Mouse (Mus musculus) limb, embryonic 15.5 days (tissue): ENCODE data around the gene Gm28374. TPM values are rescaled to one million over a fixed set of nuclear protein-coding genes. Genes with fewer than 3 reads are reported as not detected.
"Not testable (repeated sequence)": the region's sequence is repeated elsewhere in the genome, so short reads cannot be mapped to it uniquely, and the experiment has no call there.

Experiments
- ATAC-seq: fragments of 200-750 bp; cut with Nextera tagmentation; 2 replicates; pipeline ENCODE4 v1.8.0; 2017; ENCODE audit warnings: low read depth, moderate TSS enrichment; ENCODE audit not compliant: insufficient number of reproducible peaks, low FRiP score, low TSS enrichment
- H3K27ac ChIP-seq: fragments of 300-500 bp; sonication (generic); 2 replicates; pipeline ENCODE4 v1.5.1; 2015; ENCODE audit warnings: moderate library complexity, mild to moderate bottlenecking, inconsistent platforms
- H3K27me3 ChIP-seq: fragments of 300-500 bp; sonication (generic); 2 replicates; pipeline ENCODE4 v1.6.1; 2015; ENCODE audit warnings: inconsistent platforms
- H3K36me3 ChIP-seq: fragments of 300-500 bp; sonication (generic); 2 replicates; pipeline ENCODE4 v1.6.1; 2015; ENCODE audit warnings: inconsistent platforms
- H3K4me1 ChIP-seq: fragments of 300-500 bp; sonication (generic); 2 replicates; pipeline ENCODE4 v1.6.1; 2015; ENCODE audit warnings: inconsistent platforms
- H3K4me2 ChIP-seq: fragments of 300-500 bp; sonication (generic); 2 replicates; pipeline ENCODE4 v1.6.1; 2015; ENCODE audit warnings: mild to moderate bottlenecking, inconsistent platforms
- H3K4me3 ChIP-seq: fragments of 300-500 bp; sonication (generic); 2 replicates; pipeline ENCODE4 v1.5.1; 2015; ENCODE audit warnings: mild to moderate bottlenecking, inconsistent platforms
- H3K9ac ChIP-seq: fragments of 300-500 bp; sonication (generic); 2 replicates; pipeline ENCODE4 v1.6.1; 2015; ENCODE audit warnings: inconsistent platforms
- H3K9me3 ChIP-seq: fragments of 300-500 bp; sonication (generic); 2 replicates; pipeline ENCODE4 v1.6.1; 2016; ENCODE audit warnings: inconsistent platforms
- WGBS: fragments of 180-500 bp; shearing (Covaris S2); methylation state at CpG from one replicate; pipeline ENCODE4 v1.1.7; 2015; 5-methylcytosine and 5-hydroxymethylcytosine counted together
- polyA plus RNA-seq: library from polyadenylated mRNA; unstranded; fragments of >200 nt; fragmentation: Nextera tagmentation; extraction: Ambion mirVana; gene quantifications from 2 replicates; pipeline ENCODE4 v1.2.1, GENCODE M21; 2015

The Gm28374 gene
- polyA plus RNA-seq, 1 experiment from 2014 or later: 1.9 TPM

DNA sequence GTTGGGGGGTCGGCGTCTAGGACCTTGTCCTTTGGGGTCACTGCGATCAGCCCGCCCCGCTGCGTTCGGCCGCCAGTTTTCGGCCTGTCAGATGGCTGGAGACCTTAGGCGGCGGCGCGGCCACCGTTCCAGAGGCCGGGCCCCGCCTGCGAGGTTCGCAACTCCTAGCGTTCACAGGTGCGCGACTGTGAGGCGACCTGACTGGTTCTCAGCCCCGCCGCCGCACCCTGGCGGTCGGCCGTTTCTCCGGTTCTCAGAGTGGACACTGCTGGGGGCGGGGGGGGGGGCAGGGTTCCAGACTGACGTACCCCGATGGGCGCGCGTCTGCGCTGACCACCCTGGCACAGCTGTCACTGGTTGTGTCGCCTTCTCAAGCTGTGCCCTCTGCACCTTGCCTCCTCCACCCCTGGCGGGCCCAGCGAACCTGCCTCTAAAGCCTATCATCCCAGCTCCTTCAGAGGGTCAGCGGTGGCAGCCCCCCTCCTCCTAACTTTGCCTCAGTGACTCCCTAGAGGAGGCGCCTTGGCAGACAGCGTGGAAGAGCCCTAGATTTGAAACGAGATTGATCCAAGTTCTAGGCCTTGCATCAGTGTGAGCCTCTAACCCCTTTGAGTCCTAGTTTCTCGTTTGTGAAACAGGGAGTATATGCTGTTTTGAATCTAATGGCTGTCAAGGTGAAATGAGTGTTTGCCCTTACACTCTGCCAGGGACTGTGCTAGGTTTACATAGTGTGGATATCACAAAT, 34.7 kb downstream of the Gm28374 start:
- Histone ChIP-seq H3K4me3 (peak overlapping the region; percentile 97), H3K9me3 (no peaks in the 10 kb centered on the region), H3K27ac (peak overlapping the region; percentile 99), H3K9ac (peak overlapping the region; percentile 82), H3K36me3 (peaks cover 47% of the 10 kb centered on the region), H3K27me3 (no peaks in the 10 kb centered on the region), H3K4me2 (peak overlapping the region; percentile 81), H3K4me1 (peaks cover 23% of the 10 kb centered on the region)
- ATAC-seq: no peak
- WGBS: 1% methylated on average over 43 of the region's 44 CpGs

DNA sequence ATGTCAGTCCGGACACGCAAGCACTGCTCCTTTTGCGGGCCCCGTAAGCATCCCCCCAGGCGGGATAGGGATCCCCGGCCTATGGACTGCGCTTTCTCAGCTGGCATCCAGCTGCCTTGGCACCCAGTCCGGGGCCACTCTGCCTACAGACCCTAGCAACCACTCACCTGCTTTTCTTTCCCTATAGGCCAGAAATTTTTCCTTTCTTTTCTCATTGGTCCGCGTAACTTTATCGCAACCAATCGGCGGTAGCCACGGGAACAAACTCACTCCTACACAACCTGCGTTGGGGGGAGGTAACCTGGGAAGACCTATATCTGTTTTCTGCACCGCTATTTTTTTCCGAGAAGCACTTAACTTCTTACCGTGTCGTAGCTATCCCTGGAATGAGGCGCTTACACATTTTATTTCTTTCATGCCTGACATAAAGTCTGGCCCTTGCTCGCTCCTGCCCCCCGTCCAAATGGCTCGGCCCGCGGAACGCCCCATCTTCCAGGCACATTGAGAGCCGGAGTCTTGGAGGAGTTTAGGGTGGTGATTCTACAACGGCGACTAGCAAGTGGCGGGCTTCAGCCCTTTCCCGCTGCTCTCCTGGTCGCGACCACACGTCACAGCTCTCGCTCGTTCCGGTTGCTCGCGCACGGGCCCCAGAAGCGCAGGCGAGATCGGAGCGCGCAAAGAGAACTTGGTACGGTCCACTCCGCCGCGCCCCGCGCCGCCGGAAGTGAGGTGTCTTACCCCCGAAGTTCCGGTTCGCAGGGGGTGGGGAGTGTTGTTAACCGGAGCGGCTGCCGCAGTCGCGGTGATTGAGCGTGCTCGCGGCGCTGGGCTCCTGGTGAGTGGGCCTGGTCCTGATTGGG, 35.5 kb downstream of the Gm28374 start, which contains the start of gene Syvn1:
TSS of gene Syvn1 (plus strand) at position 283 of the 860 bp plus-strand sequence.
- under 1% methylated on average over 65 of the region's 65 CpGs for WGBS
- ATAC-seq: peak; percentile 90
- Histone ChIP-seq H3K9ac (peak within 1 kb of the TSS; percentile 82), H3K36me3 (peaks cover 39% of the 10 kb centered on the region), H3K27ac (peak within 1 kb of the TSS; percentile 99), H3K4me3 (peak within 1 kb of the TSS; percentile 97), H3K9me3 (no peaks in the 10 kb centered on the region), H3K4me2 (peak within 1 kb of the TSS; percentile 81), H3K27me3 (no peaks in the 10 kb centered on the region), H3K4me1 (peaks cover 23% of the 10 kb centered on the region)

DNA sequence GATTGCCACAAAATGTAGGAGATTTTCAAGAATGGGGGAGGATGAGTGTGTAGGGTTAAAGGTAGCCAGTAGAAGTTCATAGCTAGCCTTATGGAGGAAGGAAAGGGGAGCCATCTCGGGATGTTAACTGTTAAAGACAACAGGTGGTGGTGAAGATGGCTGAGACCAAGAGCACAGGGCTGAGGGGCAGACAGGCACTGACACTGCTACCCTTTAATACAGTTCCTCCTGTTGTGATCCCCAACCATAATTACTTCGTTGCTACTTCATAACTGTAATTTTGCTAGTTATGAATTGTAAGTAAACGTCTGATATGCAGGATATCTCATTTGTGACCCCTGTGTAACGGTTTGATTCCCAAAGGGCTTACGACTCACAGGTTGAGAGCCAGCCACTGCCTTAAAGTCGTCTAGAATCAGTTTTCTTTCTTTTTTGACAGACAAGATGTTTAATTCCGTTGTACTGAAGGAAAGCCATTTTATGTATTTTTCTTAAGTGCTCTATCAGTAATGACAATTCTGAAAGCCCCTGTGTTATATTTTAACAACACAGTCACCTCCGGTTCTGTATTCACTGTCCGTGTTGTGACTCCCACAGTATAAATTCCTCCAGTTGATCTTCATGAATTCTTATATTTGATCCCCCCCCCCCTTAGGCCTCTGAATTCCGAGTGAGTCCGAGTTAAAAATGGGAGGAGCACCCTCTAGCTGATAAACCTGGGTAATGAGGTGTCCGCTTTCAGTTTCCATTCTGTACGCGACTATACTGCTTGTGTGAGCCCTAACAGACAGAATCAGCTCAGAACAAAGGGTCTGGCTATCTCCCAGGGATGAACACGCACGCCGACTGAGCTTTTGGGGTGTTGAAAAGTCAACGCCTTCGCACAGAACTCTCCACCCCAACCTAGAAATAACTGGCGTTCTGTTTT, 36.4 kb downstream of the Gm28374 start:
- Histone ChIP-seq H3K4me3 (peak overlapping the region; percentile 97), H3K36me3 (peaks cover 30% of the 10 kb centered on the region), H3K4me1 (peaks cover 23% of the 10 kb centered on the region), H3K27ac (peak overlapping the region; percentile 99), H3K4me2 (peak overlapping the region; percentile 81), H3K27me3 (no peaks in the 10 kb centered on the region), H3K9me3 (no peaks in the 10 kb centered on the region), H3K9ac (peak overlapping the region; percentile 82)
- WGBS: 15% methylated on average over 20 of the region's 20 CpGs
- ATAC-seq: no peak

DNA sequence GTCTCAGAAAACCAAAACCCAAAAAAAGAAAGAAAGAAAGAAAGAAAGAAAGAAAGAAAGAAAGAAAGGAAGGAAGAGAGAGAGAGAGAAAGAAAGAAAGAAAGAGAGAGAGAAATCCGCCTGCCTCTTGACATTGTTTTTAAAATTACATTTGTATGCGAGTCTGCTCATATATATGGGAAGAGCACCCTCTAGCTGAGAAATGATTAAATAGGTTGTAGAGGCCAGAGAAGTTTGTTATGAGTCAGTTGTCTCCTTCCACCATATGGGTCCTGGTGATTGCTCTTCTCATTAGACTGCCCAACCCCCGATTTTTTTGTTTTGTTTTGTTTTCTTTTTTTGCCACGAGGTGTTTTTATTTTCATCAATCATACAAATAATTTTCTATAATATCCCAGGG, 38.0 kb downstream of the Gm28374 start:
- peaks cover 14% of the 10 kb centered on the region for H3K36me3 ChIP-seq
- H3K4me1 ChIP-seq: peaks cover 23% of the 10 kb centered on the region
- H3K27ac ChIP-seq, H3K4me2 ChIP-seq, H3K9ac ChIP-seq, H3K4me3 ChIP-seq, H3K27me3 ChIP-seq, H3K9me3 ChIP-seq, ATAC-seq: not testable (repeated sequence)
- 49% methylated on average over 4 of the region's 4 CpGs for WGBS

DNA sequence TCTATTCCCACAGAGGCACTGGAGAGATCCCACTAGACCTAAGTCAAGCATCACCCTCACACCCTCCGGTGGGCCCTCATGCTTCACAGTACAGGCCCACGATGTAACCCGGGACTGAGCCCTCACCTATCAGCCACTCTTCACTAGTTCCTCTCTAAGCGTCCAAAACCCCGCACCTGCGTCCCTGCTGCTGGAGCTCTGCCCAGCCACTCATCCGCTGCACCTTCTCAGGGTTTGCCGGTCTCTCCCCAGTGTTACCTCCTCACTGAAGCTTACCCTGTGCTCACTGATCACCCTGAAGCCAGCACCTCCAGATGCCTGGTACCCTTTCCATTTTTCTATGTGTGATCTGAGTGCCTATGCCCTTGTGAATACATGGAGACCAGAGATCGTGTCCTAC, 39.8 kb downstream of the Gm28374 start:
- ATAC-seq: no peak
- H3K27ac ChIP-seq: no peak overlapping the region; the same call in 1 of the 2 replicates
- no peak overlapping the region for H3K9ac ChIP-seq
- H3K36me3 ChIP-seq: no peaks in the 10 kb centered on the region
- WGBS: 79% methylated on average over 9 of the region's 9 CpGs
- H3K4me3 ChIP-seq: no peak overlapping the region
- no peak overlapping the region for H3K4me2 ChIP-seq
- H3K27me3 ChIP-seq: no peaks in the 10 kb centered on the region
- H3K4me1 ChIP-seq: peaks cover 6% of the 10 kb centered on the region
- no peaks in the 10 kb centered on the region for H3K9me3 ChIP-seq

DNA sequence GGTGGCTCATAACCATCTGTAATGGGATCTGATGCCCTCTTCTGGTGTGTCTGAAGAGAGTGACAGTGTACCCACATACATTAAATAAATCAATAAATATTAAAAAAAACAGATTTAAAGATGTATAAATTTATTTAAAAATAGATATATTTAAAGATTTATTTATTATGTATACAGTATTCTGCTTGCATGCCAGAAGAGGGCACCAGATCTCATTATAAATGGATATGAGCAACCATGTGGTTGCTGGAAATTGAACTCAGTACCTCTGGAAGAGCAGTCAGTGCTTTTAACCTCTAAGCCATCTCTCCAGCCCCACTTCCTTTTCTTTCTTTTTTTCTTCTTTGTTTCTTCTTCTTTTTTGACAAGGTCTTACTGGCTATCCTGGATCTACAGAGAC, 42.1 kb downstream of the Gm28374 start:
- no peaks in the 10 kb centered on the region for H3K9me3 ChIP-seq
- no peak overlapping the region for H3K4me3 ChIP-seq
- no peak for ATAC-seq
- H3K27ac ChIP-seq: no peak overlapping the region
- no peak overlapping the region for H3K4me2 ChIP-seq
- no peaks in the 10 kb centered on the region for H3K27me3 ChIP-seq
- H3K4me1 ChIP-seq: peaks cover under 1% of the 10 kb centered on the region; the same call in 1 of the 2 replicates
- no peak overlapping the region for H3K9ac ChIP-seq
- no peaks in the 10 kb centered on the region for H3K36me3 ChIP-seq

DNA sequence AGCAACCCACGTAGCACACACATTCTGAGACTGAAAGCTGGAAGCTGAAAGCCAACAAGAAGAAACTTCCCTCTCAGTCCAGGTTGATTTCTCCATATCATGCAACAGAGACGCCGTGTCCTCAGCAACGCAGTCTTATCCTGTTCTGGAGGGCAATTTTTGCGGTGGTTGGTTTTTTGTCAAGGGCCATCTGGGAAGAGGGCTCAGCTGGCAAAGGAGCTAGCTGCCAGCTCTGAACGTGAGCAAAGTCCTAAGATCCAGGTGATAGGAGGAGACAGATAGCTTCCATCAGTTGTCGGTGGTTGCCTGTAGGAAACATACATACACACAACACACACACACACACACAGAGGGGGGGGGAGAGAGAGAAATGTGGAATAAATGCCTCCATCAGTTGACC, 43.7 kb downstream of the Gm28374 start:
- 74% methylated on average over 7 of the region's 7 CpGs for WGBS

DNA sequence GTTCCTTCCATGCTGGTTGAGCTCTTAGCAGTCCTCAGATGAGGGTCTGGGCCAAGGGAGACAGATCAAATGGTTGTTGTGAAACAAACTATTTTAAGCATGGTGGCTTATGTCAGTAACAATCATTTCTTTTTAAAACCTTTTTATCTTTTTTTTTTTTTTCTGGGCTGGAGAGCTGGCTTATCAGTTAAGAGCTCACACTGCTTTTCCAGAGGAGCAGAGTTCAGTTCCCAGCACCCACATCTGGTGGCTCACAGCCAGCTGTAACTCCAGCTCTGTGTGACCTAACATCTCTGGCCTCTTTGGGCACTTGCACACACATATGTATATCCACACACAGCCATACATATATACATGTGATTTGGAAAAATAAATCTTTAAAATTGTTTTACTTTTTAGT, 44.4 kb downstream of the Gm28374 start:
- Histone ChIP-seq H3K27me3 (no peaks in the 10 kb centered on the region), H3K4me2 (no peak overlapping the region), H3K9ac (no peak overlapping the region), H3K27ac (no peak overlapping the region), H3K4me1 (no peaks in the 10 kb centered on the region), H3K4me3 (no peak overlapping the region), H3K9me3 (no peaks in the 10 kb centered on the region), H3K36me3 (no peaks in the 10 kb centered on the region)
- ATAC-seq: no peak

More for the DNA sequence above, 43.7 kb downstream of the Gm28374 start:
- no peaks in the 10 kb centered on the region for H3K27me3 ChIP-seq
- no peak overlapping the region for H3K9ac ChIP-seq
- no peaks in the 10 kb centered on the region for H3K36me3 ChIP-seq
- no peaks in the 10 kb centered on the region for H3K9me3 ChIP-seq
- no peak overlapping the region for H3K27ac ChIP-seq
- H3K4me3 ChIP-seq: no peak overlapping the region
- H3K4me1 ChIP-seq: no peaks in the 10 kb centered on the region
- H3K4me2 ChIP-seq: no peak overlapping the region
- ATAC-seq: no peak

DNA sequence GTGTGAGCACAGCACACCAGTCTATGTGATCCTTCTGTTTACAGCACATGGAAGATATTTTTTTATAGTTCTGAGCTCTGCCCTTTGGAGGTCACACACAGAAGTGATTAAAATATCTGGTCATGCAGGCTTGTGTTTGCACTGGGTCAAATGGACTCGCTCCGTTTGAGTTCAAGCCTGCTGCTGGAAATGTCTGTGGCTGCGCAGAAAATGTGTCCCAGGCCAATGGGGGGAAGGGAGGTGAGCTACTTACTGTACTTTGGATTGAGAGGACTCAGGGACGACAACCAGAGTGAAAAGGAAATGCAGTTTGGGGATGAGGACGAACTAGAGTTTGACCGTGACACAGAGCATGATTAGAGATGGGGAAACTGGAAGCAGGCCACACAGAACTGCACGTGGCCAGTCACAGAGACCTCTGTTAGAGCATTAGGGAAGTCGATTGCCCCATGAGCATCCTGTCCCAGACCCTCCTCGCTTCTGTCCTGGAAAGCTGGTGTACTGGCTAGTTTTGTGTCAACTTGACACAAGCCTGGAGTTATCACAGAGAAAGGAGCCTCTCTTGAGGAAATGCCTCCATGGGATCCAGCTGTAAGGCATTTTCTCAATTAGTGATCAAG, 46.0 kb downstream of the Gm28374 start:
- Histone ChIP-seq H3K4me1 (no peaks in the 10 kb centered on the region), H3K4me3 (no peak overlapping the region), H3K36me3 (no peaks in the 10 kb centered on the region), H3K4me2 (no peak overlapping the region), H3K27me3 (no peaks in the 10 kb centered on the region), H3K27ac (no peak overlapping the region), H3K9me3 (no peaks in the 10 kb centered on the region), H3K9ac (no peak overlapping the region)
- ATAC-seq: no peak
- WGBS: 68% methylated on average over 9 of the region's 9 CpGs

DNA sequence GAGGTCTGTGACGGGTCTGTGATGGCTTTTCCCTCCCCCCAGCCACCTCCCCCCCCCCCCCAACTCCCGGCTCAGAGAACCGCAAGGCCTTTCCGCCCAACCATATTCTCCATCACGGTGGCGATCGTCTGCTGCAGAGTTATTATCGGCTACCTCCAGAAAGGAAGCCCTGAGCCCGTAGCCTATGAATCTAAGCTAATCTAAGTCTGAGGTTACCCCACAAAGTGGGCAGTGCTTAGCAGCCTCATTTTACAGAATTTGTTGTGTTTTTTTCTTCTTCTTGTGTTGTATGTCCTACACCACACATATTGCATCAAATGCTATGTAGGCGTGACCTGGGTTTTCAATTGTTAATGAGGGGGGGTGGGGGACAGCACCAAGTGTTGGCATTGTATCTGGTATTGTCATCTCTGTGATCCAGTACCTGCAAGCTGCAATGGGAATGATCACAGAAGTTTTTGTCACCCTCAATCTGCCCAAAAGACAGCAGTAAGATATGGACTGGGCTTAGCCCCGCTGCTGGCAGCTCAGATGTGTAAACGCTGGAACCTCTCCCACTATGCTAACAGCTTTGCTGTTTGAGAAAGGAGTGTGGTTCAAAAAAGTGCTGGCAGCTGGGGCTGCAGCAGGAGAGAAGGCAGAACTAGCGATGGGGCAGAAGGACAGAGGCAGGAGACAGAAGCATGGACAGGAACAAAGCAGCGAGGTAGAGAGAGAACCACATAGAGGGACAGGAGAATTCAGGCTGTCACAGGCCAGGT, 51.4 kb downstream of the Gm28374 start:
- no peak overlapping the region for H3K9ac ChIP-seq
- no peak overlapping the region for H3K4me2 ChIP-seq
- no peaks in the 10 kb centered on the region for H3K36me3 ChIP-seq
- H3K4me3 ChIP-seq: no peak overlapping the region
- no peak for ATAC-seq
- no peaks in the 10 kb centered on the region for H3K4me1 ChIP-seq
- H3K27ac ChIP-seq: no peak overlapping the region
- no peaks in the 10 kb centered on the region for H3K27me3 ChIP-seq
- 68% methylated on average over 14 of the region's 14 CpGs for WGBS
- H3K9me3 ChIP-seq: no peaks in the 10 kb centered on the region

DNA sequence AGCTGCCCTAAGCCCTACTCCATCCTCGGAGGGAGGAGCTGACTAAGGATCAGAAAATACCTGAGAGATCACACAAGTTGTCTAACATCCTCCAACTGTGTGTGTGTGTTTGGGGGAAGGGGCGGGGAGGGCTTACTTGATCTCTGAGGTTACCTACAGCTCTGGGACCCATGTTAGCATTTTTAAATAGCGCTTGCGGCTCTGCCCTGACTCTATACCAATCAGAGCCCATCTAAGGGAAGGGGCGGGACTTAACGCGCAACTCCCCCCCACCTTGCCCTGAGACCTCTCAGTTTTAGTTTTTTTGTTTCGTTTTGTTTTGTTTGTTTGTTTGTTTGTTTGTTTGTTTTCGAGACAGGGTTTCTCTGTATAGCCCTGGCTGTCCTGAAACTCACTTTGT, 52.6 kb downstream of the Gm28374 start:
- no peaks in the 10 kb centered on the region for H3K4me1 ChIP-seq
- no peak overlapping the region for H3K4me2 ChIP-seq

More for the DNA sequence above, 52.6 kb downstream of the Gm28374 start:
- Histone ChIP-seq H3K27me3 (no peaks in the 10 kb centered on the region), H3K9me3 (no peaks in the 10 kb centered on the region), H3K36me3 (no peaks in the 10 kb centered on the region), H3K4me3 (no peak overlapping the region), H3K27ac (no peak overlapping the region), H3K9ac (no peak overlapping the region)
- 80% methylated on average over 9 of the region's 9 CpGs for WGBS
- no peak for ATAC-seq
